Mouse (Mus musculus) heart, embryonic 16.5 days (tissue): ENCODE measurements around the gene Usp25. TPM values are rescaled to one million over a fixed set of nuclear protein-coding genes. Genes with fewer than 3 reads are reported as not detected.
A peak's percentile ranks its signal among the peaks of the same experiment; 100 is the strongest.

Source experiments
- ATAC-seq: fragments of 200-750 bp; cut with Nextera tagmentation; replicated peaks from 2 replicates; pipeline ENCODE4 v1.8.0; 2017; ENCODE audit warnings: moderate number of reproducible peaks; ENCODE audit not compliant: insufficient read depth, low FRiP score; ENCODE audit errors: extremely low read depth
- H3K27ac ChIP-seq: fragments of 300-500 bp; sonication (generic); 2 replicates; pipeline ENCODE4 v1.5.1; 2014; ENCODE audit warnings: mild to moderate bottlenecking, low read length, control low read depth, moderate library complexity
- H3K27me3 ChIP-seq: fragments of 300-500 bp; sonication (generic); 2 replicates; pipeline ENCODE4 v1.6.1; 2014; ENCODE audit warnings: low read length, mixed read lengths; ENCODE audit not compliant: control insufficient read depth, insufficient read depth
- H3K36me3 ChIP-seq: fragments of 300-500 bp; sonication (generic); 2 replicates; pipeline ENCODE4 v1.6.1; 2014; ENCODE audit not compliant: control insufficient read depth, insufficient read depth
- H3K4me1 ChIP-seq: fragments of 300-500 bp; sonication (generic); 2 replicates; pipeline ENCODE4 v1.6.1; 2014; ENCODE audit warnings: low read length, mixed read lengths; ENCODE audit not compliant: control insufficient read depth, insufficient read depth
- H3K4me2 ChIP-seq: fragments of 300-500 bp; sonication (generic); 2 replicates; pipeline ENCODE4 v1.6.1; 2014; ENCODE audit warnings: low read depth, mild to moderate bottlenecking, control low read depth, low read length
- H3K4me3 ChIP-seq: fragments of 300-500 bp; sonication (generic); 2 replicates; pipeline ENCODE4 v1.5.1; 2014; ENCODE audit warnings: mild to moderate bottlenecking, control low read depth, low read length
- H3K9ac ChIP-seq: fragments of 300-500 bp; sonication (generic); 2 replicates; pipeline ENCODE4 v1.6.1; 2014; ENCODE audit warnings: low read length, control low read depth
- H3K9me3 ChIP-seq: fragments of 300-500 bp; sonication (generic); replicated peaks from 2 replicates; pipeline ENCODE4 v1.6.1; 2016; ENCODE audit warnings: low read length; ENCODE audit not compliant: control insufficient read depth
- WGBS: fragments of 180-500 bp; shearing (Covaris S2); extraction: QIAGEN DNeasy Blood & Tissue Kit; methylation state at CpG from one replicate; pipeline ENCODE4 v1.1.7; 2014; 5-methylcytosine and 5-hydroxymethylcytosine counted together
- polyA plus RNA-seq: library from polyadenylated mRNA; unstranded; fragments of >200 nt; fragmentation: Nextera tagmentation; extraction: Ambion mirVana; gene quantifications from 2 replicates; pipeline ENCODE4 v1.2.1, GENCODE M21; 2015

Gene Usp25
- polyA plus RNA-seq, 1 experiment from 2014 or later: 24.3 TPM

DNA sequence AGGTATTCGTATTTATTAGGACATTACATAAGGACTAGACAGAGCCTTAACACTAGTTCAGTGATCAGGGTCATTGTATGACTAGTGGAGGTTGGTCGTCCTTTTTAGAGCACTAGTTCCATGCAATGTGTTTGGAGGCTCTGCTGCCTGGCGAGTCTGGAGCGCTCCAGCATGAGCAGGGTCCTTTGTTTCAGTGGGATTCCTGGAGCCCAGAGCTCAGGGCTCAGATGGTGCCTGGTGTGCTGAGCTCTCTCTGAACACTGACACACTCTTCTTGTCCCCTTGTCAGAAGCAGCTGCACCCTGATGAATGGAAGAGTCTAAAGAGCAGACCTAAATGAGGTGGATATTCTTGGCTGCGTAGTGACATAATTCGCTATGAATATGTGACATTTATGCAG, 45.1 kb downstream of the Usp25 start:
- H3K27me3 ChIP-seq: no peaks in the 10 kb centered on the region
- no peaks in the 10 kb centered on the region for H3K4me1 ChIP-seq
- no peaks in the 10 kb centered on the region for H3K9me3 ChIP-seq
- H3K4me3 ChIP-seq: no peak overlapping the region
- 88% methylated on average over 6 of the region's 6 CpGs for WGBS
- H3K9ac ChIP-seq: no peak overlapping the region
- ATAC-seq: no peak
- peaks cover 20% of the 10 kb centered on the region for H3K36me3 ChIP-seq
- no peak overlapping the region for H3K4me2 ChIP-seq
- H3K27ac ChIP-seq: no peak overlapping the region

DNA sequence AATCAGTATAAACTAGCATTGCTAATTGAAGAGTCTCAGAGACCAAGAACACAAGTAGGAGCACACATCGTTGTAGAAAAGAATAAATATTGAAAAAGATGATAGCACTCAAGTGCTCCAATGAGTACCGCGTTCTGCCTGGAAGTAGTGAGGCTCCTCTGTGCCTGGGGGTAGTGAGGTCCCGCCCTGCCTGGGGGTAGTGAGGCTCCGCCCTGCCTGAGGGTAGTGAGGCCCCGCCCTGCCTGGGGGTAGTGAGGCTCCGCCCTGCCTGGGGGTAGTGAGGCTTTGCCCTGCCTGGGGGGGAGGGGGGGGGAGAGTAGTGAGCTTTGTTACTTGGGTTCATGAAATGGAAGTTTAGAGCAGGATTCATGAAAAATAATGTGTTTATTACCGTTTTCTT, 46.7 kb downstream of the Usp25 start:
- H3K27ac ChIP-seq: no peak overlapping the region
- H3K36me3 ChIP-seq: peaks cover 22% of the 10 kb centered on the region
- no peak overlapping the region for H3K4me3 ChIP-seq
- no peaks in the 10 kb centered on the region for H3K9me3 ChIP-seq
- H3K27me3 ChIP-seq: no peaks in the 10 kb centered on the region
- no peak for ATAC-seq
- no peaks in the 10 kb centered on the region for H3K4me1 ChIP-seq
- no peak overlapping the region for H3K4me2 ChIP-seq
- WGBS: 77% methylated on average over 8 of the region's 8 CpGs
- H3K9ac ChIP-seq: no peak overlapping the region

DNA sequence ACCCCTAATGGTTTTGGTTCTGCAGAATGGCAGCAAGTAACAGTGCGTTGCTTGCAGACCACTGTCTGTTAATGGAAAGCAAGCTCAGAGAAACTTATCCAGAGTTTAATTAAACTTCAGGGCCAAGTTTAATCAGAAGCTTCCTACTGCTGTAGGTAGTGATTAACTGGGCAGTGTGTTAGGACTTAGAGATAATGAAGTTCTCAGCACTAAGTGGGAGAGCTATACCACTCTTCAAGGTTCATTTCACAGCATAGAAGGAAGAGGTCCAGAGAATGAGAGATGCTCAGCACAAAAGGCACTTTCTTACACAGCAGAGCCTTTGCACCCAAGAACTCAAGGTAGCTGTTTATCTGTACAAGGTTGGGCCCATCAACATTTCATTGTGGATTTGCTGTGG, 50.4 kb downstream of the Usp25 start:
- Histone ChIP-seq H3K36me3 (peaks cover 34% of the 10 kb centered on the region), H3K4me2 (no peak overlapping the region), H3K27me3 (no peaks in the 10 kb centered on the region), H3K27ac (no peak overlapping the region), H3K9me3 (no peaks in the 10 kb centered on the region), H3K4me3 (no peak overlapping the region), H3K9ac (no peak overlapping the region), H3K4me1 (no peaks in the 10 kb centered on the region)
- WGBS: 98% methylated on average over 1 of the region's 1 CpGs
- no peak for ATAC-seq

DNA sequence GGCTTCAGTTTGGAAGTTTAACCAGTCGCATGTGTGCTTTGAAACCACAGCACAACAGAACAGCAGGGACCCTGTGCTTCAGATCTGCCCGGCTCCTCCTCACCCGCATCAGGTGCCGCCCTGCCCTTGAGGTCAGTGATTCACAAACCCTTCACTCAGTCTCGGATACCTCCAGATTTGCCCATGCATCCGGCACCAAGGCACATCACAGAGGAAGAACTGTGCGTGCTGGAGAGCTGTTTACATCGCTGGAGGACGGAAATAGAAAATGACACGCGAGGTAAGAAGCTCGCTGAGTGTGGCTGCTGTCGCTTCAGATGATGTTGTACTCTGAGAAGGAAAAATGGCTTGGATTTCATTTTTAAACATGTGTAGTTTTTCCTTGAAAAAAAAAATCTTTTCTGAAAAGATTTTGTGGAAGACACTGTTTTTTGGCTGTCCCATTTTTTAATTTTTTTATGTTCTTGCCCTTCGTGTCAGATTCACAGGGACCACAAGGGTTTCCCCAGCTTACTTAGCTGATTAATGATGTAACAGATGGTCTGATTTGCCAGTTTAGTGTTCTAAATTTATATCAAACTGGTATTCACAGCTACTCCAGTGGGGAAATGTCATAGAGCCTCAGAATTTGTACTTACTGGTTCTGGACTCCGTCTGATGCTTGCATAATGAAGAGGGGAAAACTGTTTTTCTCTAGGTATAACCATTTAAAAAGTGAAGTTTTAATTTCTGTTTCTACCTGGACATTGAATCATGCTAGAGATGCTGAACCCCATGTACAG, 63.6 kb downstream of the Usp25 start:
- Histone ChIP-seq H3K4me2 (no peak overlapping the region), H3K27ac (no peak overlapping the region), H3K36me3 (peaks cover 44% of the 10 kb centered on the region), H3K9ac (no peak overlapping the region), H3K4me3 (no peak overlapping the region), H3K4me1 (0 out of 2 replicates have a peak, but pooled peaks cover 4% of the 10 kb centered on the region), H3K9me3 (no peaks in the 10 kb centered on the region), H3K27me3 (no peaks in the 10 kb centered on the region)
- 52% methylated on average over 15 of the region's 15 CpGs for WGBS
- ATAC-seq: 0 out of 2 replicates have a peak, but pooled peaks have one; percentile 32

DNA sequence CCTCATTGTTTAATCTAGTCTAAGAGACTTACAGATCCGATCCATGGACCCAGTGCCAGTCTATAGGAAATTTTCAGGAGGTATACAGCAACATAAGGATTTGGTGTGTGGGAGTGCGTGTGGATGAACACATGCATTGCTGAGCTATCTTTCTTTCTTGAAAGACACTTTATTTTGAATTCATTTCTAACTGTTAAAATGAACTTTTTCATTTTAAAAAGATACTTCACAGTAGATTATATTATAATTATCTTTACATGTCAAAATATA, 64.2 kb downstream of the Usp25 start:
- Histone ChIP-seq H3K4me1 (0 out of 2 replicates have a peak, but pooled peaks cover 4% of the 10 kb centered on the region), H3K27me3 (no peaks in the 10 kb centered on the region), H3K27ac (no peak overlapping the region), H3K9me3 (no peaks in the 10 kb centered on the region), H3K9ac (no peak overlapping the region), H3K36me3 (peaks cover 41% of the 10 kb centered on the region), H3K4me2 (no peak overlapping the region), H3K4me3 (no peak overlapping the region)
- 92% methylated on average over 2 of the region's 2 CpGs for WGBS
- ATAC-seq: no peak

DNA sequence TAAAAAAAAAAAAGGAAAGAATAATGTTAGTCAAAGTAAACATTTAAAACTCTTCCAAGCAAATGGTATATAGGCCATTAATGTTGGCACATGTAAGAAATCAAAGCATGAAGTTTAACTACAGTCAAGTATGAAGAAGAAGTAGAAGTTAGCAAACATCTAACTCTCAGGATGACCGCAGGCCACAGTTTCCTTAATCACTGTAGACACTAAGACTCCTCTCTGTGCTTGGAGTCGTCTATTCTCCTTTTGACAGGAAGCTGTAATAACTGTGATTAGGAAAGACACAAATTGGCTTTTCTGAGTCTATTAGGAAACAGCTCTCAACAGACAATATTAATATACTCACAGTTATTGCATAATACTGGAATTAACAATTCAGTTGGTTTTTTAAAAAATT, 70.6 kb downstream of the Usp25 start:
- H3K36me3 ChIP-seq: peaks cover 33% of the 10 kb centered on the region
- WGBS: 79% methylated on average over 2 of the region's 2 CpGs
- no peak overlapping the region for H3K4me3 ChIP-seq
- H3K27ac ChIP-seq: no peak overlapping the region
- no peak overlapping the region for H3K9ac ChIP-seq
- H3K4me1 ChIP-seq: no peaks in the 10 kb centered on the region
- no peak for ATAC-seq
- no peaks in the 10 kb centered on the region for H3K9me3 ChIP-seq
- H3K27me3 ChIP-seq: no peaks in the 10 kb centered on the region
- no peak overlapping the region for H3K4me2 ChIP-seq

DNA sequence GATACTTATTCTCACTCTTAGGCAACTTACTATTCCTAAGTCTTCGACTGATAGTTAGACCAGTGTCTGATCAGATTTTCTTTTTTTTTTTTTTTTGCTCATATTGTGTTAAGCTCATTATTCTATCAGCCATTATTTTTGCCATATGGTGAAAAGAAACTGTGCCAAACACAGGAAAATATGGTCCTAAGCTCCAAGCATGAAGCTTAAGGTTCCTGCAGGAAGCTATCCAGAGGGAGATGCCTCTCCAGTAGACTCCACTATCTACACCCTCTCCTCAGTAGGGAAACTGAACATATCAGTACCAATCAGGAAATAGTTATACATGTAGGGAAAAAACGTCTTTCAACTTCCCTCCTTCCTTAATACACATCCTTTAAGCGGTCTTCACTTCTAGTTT, 76.3 kb downstream of the Usp25 start:
- no peak for ATAC-seq
- H3K36me3 ChIP-seq: peaks cover 20% of the 10 kb centered on the region
- no peaks in the 10 kb centered on the region for H3K27me3 ChIP-seq
- whole genome bisulfite sequencing: 87% methylated on average over 3 of the region's 3 CpGs
- no peak overlapping the region for H3K9ac ChIP-seq
- H3K4me3 ChIP-seq: no peak overlapping the region
- no peaks in the 10 kb centered on the region for H3K9me3 ChIP-seq
- H3K4me2 ChIP-seq: no peak overlapping the region
- no peaks in the 10 kb centered on the region for H3K4me1 ChIP-seq
- no peak overlapping the region for H3K27ac ChIP-seq

DNA sequence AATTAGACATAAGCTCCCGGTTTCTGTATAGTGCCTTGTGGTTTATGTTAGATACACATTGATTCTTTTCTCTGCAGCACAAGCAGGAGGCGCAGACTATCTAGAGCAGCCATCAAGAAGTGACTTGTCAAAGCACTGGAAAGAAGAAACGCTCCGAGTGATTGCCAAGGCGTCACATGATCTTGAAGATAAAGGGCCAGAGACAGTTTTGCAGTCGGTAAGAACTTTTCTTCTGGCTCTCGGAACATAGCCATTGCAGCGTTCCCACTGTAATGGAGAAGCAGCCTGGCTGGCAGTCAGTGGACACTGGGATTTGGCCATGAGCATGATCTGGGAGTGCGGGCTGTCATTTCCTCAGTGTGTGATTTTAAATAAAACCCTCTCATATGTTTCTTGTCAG, 80.0 kb downstream of the Usp25 start:
- H3K9ac ChIP-seq: no peak overlapping the region
- H3K4me1 ChIP-seq: no peaks in the 10 kb centered on the region
- H3K4me2 ChIP-seq: no peak overlapping the region
- 58% methylated on average over 9 of the region's 9 CpGs for WGBS
- H3K4me3 ChIP-seq: no peak overlapping the region
- H3K9me3 ChIP-seq: no peaks in the 10 kb centered on the region
- no peak overlapping the region for H3K27ac ChIP-seq
- peaks cover 19% of the 10 kb centered on the region for H3K36me3 ChIP-seq
- 0 out of 2 replicates have a peak, but pooled peaks have one; percentile 14 for ATAC-seq
- H3K27me3 ChIP-seq: no peaks in the 10 kb centered on the region

DNA sequence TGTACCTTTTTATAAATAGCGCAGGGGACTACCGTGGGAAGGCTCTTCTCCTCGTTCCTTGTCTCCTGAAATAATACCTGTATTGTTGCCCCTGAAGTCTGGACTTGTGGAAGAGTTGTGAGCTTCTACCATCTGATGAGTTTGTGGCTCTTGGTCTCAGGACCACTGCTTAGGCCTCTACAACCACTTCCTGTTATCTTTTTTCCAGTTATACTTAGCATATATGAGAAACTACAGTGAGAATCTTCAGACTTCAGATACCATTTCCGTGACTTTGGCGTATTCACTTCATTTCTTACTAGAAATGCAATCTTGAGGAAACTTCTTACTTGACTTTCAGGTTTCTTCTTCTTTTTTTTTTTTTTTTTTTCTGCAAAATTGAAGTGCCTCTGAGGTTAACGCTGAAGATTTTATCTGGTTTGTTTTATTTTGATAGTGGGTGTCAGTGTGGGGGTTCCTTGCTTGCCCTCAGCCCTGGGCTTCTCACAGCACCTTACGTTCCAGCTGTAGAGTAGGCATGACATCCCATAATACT, 81.6 kb downstream of the Usp25 start:
- no peak overlapping the region for H3K27ac ChIP-seq
- H3K36me3 ChIP-seq: peaks cover 23% of the 10 kb centered on the region
- no peak overlapping the region for H3K9ac ChIP-seq
- no peaks in the 10 kb centered on the region for H3K9me3 ChIP-seq
- no peaks in the 10 kb centered on the region for H3K4me1 ChIP-seq
- ATAC-seq: no peak
- H3K27me3 ChIP-seq: no peaks in the 10 kb centered on the region
- H3K4me2 ChIP-seq: no peak overlapping the region
- no peak overlapping the region for H3K4me3 ChIP-seq
- WGBS: 78% methylated on average over 7 of the region's 7 CpGs
